Mouse (Mus musculus) cerebellum, adult 9-10 months (tissue): ENCODE data around the gene Pfn1.

Experiments
- DNase-seq: peaks from one replicate; pipeline ENCODE4 v3.0.0; 2022

Gene Pfn1

GRCm38 (mm10) chr11:70653345-70654197 is 873 bp downstream of the Pfn1 start:
- peak; percentile 64 for DNase-seq

GRCm38 (mm10) chr11:70652884-70653344 is 1.5 kb downstream of the Pfn1 start:
- DNase-seq = peak; percentile 50

- peak; percentile 55 for DNase-seq
Measured at GRCm38 (mm10) chr11:70652029-70652883, 2.2 kb downstream of the Pfn1 start.

- DNase-seq = peak; percentile 47
Measured at GRCm38 (mm10) chr11:70651391-70651790, 3.1 kb downstream of the Pfn1 start.

- DNase-seq = peak; percentile 36
Measured at GRCm38 (mm10) chr11:70650322-70651175, 3.9 kb downstream of the Pfn1 start.

GRCm38 (mm10) chr11:70649185-70649734 is 5.2 kb downstream of the Pfn1 start:
- no peak for DNase-seq

GRCm38 (mm10) chr11:70648512-70648911 is 5.9 kb downstream of the Pfn1 start:
- peak; percentile 48 for DNase-seq

- DNase-seq = peak; percentile 59
Measured at GRCm38 (mm10) chr11:70647716-70648420, 6.6 kb downstream of the Pfn1 start.

- DNase-seq = peak; percentile 98
Measured at GRCm38 (mm10) chr11:70646691-70647650, 7.5 kb downstream of the Pfn1 start, which contains the start of the genes Rnf167 and Slc25a11. Gene Rnf167, plus strand, starts transcription at chr11:70647235. Gene Slc25a11, minus strand, starts transcription at chr11:70647479.

GRCm38 (mm10) chr11:70646259-70646555 is 8.2 kb downstream of the Pfn1 start:
- DNase-seq = peak; percentile 74

GRCm38 (mm10) chr11:70645461-70646258 is 8.8 kb downstream of the Pfn1 start:
- peak; percentile 56 for DNase-seq

GRCm38 (mm10) chr11:70644564-70645103 is 9.8 kb downstream of the Pfn1 start:
- peak; percentile 54 for DNase-seq

GRCm38 (mm10) chr11:70643051-70643450 is 11.4 kb downstream of the Pfn1 start:
- peak; percentile 31 for DNase-seq

- no peak for DNase-seq
Measured at GRCm38 (mm10) chr11:70641241-70641640, 13.2 kb downstream of the Pfn1 start.

GRCm38 (mm10) chr11:70639976-70640375 is 14.5 kb downstream of the Pfn1 start:
- DNase-seq = no peak

GRCm38 (mm10) chr11:70638714-70639278 is 15.6 kb downstream of the Pfn1 start, which contains the start of gene Gp1ba:
Gene Gp1ba, plus strand, starts transcription at chr11:70639122.
- DNase-seq = no peak

- DNase-seq = no peak
Measured at GRCm38 (mm10) chr11:70638293-70638692, 16.2 kb downstream of the Pfn1 start.

- DNase-seq = no peak
Measured at GRCm38 (mm10) chr11:70637764-70638163, 16.7 kb downstream of the Pfn1 start.

- no peak for DNase-seq
Measured at GRCm38 (mm10) chr11:70635601-70636000, 18.8 kb downstream of the Pfn1 start.
